Mouse (Mus musculus) midbrain, embryonic 11.5 days (tissue): ENCODE data around the gene Olfr49. TPM values are rescaled to one million over a fixed set of nuclear protein-coding genes. Genes with fewer than 3 reads are reported as not detected.

Experiments used
- ATAC-seq: fragments of 200-750 bp; cut with Nextera tagmentation; 2 replicates; pipeline ENCODE4 v1.8.0; 2017; ENCODE audit warnings: moderate TSS enrichment, moderate library complexity; ENCODE audit not compliant: low FRiP score
- DNase-seq: peaks from one replicate; pipeline ENCODE4 v3.0.0; 2015; ENCODE audit warnings: low spot score; ENCODE audit errors: missing footprints
- H3K27ac ChIP-seq: fragments of 300-500 bp; sonication (generic); 2 replicates; pipeline ENCODE4 v1.5.1; 2014; ENCODE audit warnings: low read depth, low read length
- H3K27me3 ChIP-seq: fragments of 300-500 bp; sonication (generic); 2 replicates; pipeline ENCODE4 v1.6.1; 2014; ENCODE audit warnings: mild to moderate bottlenecking, low read length, moderate library complexity, mixed read lengths; ENCODE audit not compliant: control insufficient read depth, insufficient read depth
- H3K36me3 ChIP-seq: fragments of 300-500 bp; sonication (generic); 2 replicates; pipeline ENCODE4 v1.6.1; 2014; ENCODE audit warnings: mild to moderate bottlenecking, low read length, moderate library complexity, mixed read lengths; ENCODE audit not compliant: control insufficient read depth, insufficient read depth
- H3K4me1 ChIP-seq: fragments of 300-500 bp; sonication (generic); 2 replicates; pipeline ENCODE4 v1.6.1; 2014; ENCODE audit warnings: low read length; ENCODE audit not compliant: control insufficient read depth, insufficient read depth
- H3K4me2 ChIP-seq: fragments of 300-500 bp; sonication (generic); 2 replicates; pipeline ENCODE4 v1.6.1; 2014; ENCODE audit warnings: mild to moderate bottlenecking, moderate library complexity
- H3K4me3 ChIP-seq: fragments of 300-500 bp; sonication (generic); 2 replicates; pipeline ENCODE4 v1.5.1; 2014; ENCODE audit warnings: low read depth, low read length
- H3K9ac ChIP-seq: fragments of 300-500 bp; sonication (generic); 2 replicates; pipeline ENCODE4 v1.6.1; 2014; ENCODE audit warnings: low read length
- H3K9me3 ChIP-seq: fragments of 300-500 bp; sonication (generic); 2 replicates; pipeline ENCODE4 v1.6.1; 2016; ENCODE audit warnings: low read length; ENCODE audit not compliant: control insufficient read depth
- WGBS: fragments of 180-500 bp; shearing (Covaris S2); extraction: QIAGEN DNeasy Blood & Tissue Kit; methylation state at CpG from one replicate; pipeline ENCODE4 v1.1.7; 2014; 5-methylcytosine and 5-hydroxymethylcytosine counted together
- polyA plus RNA-seq: library from polyadenylated mRNA; unstranded; fragments of >200 nt; fragmentation: Nextera tagmentation; extraction: Ambion mirVana; gene quantifications from 2 replicates; pipeline ENCODE4 v1.2.1, GENCODE M21; 2014

Olfr49 gene
- not detected in 2 replicates for polyA plus RNA-seq

DNA sequence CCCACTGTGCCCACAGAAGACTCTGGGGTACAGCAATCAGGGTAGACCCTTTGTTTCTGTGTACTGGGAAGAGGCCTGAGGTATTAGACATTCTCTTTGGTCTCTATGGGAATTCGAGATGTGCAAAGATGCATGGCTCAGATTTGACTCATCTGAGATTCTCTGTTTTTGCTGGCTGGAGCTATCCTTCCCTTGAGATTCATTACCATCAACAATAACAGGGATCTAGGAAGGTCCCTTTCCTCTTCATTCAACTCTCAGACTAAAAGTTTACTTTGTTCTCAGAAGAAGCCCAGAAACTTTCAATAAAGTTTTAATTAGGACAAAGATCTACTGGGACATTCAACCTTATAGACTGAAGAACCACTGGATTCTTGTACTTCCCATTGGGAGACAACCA, at the start of gene Olfr49:
Gene Olfr49 (minus strand): TSS at position 101 of the 400 bp plus-strand sequence.
- Histone ChIP-seq H3K27me3 (no peaks in the 10 kb centered on the region), H3K4me1 (no peaks in the 10 kb centered on the region), H3K36me3 (no peaks in the 10 kb centered on the region), H3K4me2 (no peak within 1 kb of the TSS), H3K9ac (no peak within 1 kb of the TSS), H3K9me3 (no peaks in the 10 kb centered on the region), H3K27ac (no peak within 1 kb of the TSS), H3K4me3 (no peak within 1 kb of the TSS)
- no peak for ATAC-seq
- 77% methylated on average over 1 of the region's 1 CpGs for WGBS
- no peak for DNase-seq

DNA sequence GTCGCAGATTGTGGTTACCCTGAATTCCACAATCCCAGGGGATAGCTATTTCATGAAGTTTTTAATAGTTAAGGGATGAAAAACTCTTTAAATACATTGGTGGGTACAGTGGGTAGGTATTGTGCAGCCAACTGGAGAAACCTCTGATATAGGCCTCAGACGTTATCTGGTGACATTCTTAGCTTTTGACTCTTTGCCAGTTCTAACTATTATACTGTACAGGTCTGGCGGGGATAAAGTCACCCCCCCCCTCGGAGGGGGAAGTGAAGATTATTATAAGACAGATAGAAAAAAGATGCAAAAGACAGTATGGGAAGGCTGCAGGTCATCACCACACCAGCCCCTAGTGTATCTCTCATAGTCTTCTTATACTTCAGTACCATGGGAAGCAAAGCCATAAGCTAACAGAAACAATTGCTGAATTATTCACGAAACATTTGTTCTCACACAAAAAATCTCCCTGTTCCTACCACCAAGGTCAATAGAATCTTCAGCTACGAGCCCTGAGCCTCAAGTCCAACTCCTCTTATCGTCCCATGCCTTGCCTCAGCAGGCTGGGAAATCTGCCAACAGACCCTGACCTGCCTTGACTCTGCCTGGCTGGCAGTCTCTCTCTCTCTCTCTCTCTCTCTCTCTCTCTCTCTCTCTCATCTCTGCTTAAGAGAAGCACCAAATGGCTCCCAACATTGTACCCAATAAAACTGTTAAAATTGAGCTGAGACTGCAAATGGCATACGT, 48.9 kb upstream of the Olfr49 start:
- ATAC-seq, result no peak
- Histone ChIP-seq H3K9me3 (no peaks in the 10 kb centered on the region), H3K4me2 (no peak overlapping the region), H3K27me3 (no peaks in the 10 kb centered on the region), H3K36me3 (no peaks in the 10 kb centered on the region), H3K4me1 (no peaks in the 10 kb centered on the region), H3K4me3 (no peak overlapping the region), H3K9ac (no peak overlapping the region), H3K27ac (no peak overlapping the region)
- DNase-seq, result no peak
- WGBS, result 85% methylated on average over 8 of the region's 8 CpGs

DNA sequence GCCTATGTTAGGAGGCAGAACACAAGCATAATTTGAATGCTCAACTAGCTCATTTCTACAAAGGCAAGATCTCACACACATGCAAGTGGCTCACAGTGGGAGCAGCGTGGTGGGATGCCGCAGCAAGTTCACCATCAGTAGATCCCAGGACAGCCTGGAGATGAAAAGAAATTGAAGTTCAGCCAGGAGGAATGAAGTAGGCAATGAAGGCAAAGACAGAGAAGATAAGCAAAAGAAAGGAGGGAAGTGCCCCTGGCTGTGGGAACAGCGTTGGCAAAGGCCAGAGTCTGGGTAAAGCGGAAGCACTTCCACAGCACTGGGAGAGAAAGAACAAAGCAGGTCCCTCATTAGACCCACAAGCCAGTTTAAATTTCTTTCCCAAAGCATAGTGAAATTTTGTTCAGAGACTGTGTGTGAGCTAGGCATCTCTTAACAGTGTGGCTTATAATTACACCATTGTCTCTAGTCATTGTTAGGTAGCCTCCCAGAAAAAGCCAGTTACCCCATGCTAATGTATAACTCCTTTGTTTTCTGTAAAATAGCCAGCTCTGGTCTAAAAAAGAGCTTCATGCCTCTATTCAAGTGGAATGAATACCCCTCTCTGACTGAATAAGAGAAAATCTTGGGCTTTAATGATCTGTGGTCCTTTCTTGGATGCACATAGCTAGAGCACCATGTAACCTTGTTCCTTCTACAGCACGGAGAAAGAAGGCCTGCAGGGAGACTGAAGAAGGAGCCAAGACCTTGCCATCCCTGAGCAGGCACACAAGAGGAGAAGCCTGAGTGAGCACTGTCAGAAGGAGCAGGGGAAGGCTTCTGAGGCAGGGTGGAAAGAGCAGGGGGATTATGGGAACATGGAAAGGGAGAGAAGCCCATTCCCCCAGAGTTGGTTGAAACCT, 47.7 kb upstream of the Olfr49 start:
- H3K9me3 ChIP-seq, result no peaks in the 10 kb centered on the region
- no peak overlapping the region for H3K4me2 ChIP-seq
- no peak overlapping the region; the same call in 1 of the 2 replicates for H3K27ac ChIP-seq
- 61% methylated on average over 5 of the region's 5 CpGs for WGBS
- ATAC-seq (peak; percentile 67; the same call in 1 of the 2 replicates), DNase-seq (no peak)
- no peaks in the 10 kb centered on the region for H3K27me3 ChIP-seq
- no peak overlapping the region for H3K4me3 ChIP-seq
- no peaks in the 10 kb centered on the region for H3K4me1 ChIP-seq
- no peak overlapping the region for H3K9ac ChIP-seq
- H3K36me3 ChIP-seq, result no peaks in the 10 kb centered on the region

DNA sequence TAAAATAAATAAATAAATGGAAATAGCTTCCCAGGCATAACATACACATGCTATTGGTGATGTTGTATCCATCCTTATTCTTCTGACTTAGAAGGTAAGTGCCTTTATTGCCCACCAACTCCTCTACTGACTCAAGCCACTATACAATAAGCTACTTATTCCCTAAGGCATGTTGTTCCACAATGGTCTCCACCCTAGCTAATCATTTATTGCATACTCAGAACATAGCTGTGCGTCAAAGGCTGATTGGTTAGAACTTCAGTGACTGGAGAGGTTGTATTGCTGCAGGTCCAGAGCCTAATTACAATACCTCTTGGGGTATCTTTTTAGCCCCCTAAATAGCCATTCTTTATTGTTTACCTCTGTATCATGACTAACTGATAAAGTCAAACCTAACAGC, 46.4 kb upstream of the Olfr49 start:
- Histone ChIP-seq H3K4me1 (no peaks in the 10 kb centered on the region), H3K4me2 (no peak overlapping the region), H3K4me3 (no peak overlapping the region), H3K36me3 (no peaks in the 10 kb centered on the region), H3K9ac (no peak overlapping the region), H3K27ac (no peak overlapping the region), H3K9me3 (no peaks in the 10 kb centered on the region), H3K27me3 (no peaks in the 10 kb centered on the region)
- DNase-seq (no peak), ATAC-seq (no peak)
- WGBS, result 93% methylated on average over 1 of the region's 1 CpGs

DNA sequence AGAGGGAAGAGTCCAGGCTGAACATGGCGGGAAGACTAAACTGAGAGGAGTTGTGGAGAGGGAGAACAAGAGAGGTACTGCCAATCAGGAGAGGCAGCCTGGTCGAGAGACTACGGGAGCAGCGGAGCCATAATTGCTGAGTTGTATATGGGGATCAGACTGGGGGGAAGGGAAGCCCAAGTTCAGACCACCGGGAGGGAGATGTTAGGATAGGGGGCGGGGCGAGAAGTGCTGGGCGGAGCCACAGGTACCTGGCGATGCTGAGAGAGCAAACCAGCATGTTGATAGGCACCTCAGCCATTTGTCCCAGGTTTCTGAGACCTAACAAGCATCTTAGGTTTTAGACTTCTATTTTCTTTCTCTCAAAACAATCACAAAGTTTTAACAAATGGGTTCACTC, 44.5 kb upstream of the Olfr49 start:
- Histone ChIP-seq H3K9me3 (no peaks in the 10 kb centered on the region), H3K36me3 (no peaks in the 10 kb centered on the region), H3K27me3 (no peaks in the 10 kb centered on the region), H3K4me3 (no peak overlapping the region), H3K4me2 (no peak overlapping the region), H3K9ac (no peak overlapping the region), H3K27ac (no peak overlapping the region), H3K4me1 (no peaks in the 10 kb centered on the region)
- ATAC-seq (no peak), DNase-seq (no peak)
- 59% methylated on average over 9 of the region's 9 CpGs for WGBS

DNA sequence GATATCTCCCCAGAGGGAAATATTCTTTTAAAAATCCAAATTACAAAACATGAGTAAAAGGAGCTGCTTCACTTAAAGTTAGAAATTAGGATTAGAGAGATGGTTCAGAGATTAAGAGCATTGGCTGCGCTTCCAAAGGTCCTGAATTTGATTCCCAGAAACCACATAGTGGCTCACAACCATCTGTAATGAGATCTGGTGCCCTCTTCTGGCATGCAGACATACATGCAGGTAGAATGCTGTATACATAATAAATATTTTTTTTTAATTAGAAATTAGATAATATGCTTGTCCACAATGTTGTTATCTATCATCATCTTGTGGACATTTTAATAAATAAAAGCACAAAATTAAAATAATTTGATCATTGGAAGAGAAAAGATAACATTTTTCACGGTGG, 43.8 kb upstream of the Olfr49 start:
- Histone ChIP-seq H3K9ac (no peak overlapping the region), H3K9me3 (no peaks in the 10 kb centered on the region), H3K27ac (no peak overlapping the region), H3K4me1 (no peaks in the 10 kb centered on the region), H3K4me2 (no peak overlapping the region), H3K27me3 (no peaks in the 10 kb centered on the region), H3K4me3 (no peak overlapping the region), H3K36me3 (no peaks in the 10 kb centered on the region)
- no peak for ATAC-seq
- WGBS, result 81% methylated on average over 2 of the region's 2 CpGs
- no peak for DNase-seq

DNA sequence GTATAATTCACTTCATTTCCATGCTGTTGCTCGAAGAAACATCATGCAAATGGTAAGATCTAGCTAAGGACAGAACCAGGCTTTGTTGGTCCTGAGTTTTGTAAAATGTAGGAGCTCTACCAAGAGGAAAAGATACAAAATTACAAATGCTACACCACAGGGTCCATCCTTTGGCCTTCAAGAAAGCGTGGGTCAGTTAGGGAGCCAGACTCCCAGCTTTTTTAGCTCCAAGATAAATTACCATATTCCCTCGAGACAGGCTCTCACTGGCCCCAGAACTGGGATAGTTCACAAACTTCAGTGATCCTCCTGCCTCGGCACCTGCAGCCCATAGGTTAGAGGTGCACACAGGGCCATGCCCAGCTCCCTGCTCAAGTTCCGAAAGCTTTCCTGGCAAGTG, 39.7 kb upstream of the Olfr49 start:
- Histone ChIP-seq H3K4me2 (no peak overlapping the region), H3K27ac (no peak overlapping the region), H3K4me1 (no peaks in the 10 kb centered on the region), H3K9me3 (no peaks in the 10 kb centered on the region), H3K4me3 (no peak overlapping the region), H3K9ac (no peak overlapping the region), H3K36me3 (no peaks in the 10 kb centered on the region), H3K27me3 (no peaks in the 10 kb centered on the region)
- ATAC-seq, result no peak
- no peak for DNase-seq
- WGBS, result 85% methylated on average over 5 of the region's 5 CpGs

DNA sequence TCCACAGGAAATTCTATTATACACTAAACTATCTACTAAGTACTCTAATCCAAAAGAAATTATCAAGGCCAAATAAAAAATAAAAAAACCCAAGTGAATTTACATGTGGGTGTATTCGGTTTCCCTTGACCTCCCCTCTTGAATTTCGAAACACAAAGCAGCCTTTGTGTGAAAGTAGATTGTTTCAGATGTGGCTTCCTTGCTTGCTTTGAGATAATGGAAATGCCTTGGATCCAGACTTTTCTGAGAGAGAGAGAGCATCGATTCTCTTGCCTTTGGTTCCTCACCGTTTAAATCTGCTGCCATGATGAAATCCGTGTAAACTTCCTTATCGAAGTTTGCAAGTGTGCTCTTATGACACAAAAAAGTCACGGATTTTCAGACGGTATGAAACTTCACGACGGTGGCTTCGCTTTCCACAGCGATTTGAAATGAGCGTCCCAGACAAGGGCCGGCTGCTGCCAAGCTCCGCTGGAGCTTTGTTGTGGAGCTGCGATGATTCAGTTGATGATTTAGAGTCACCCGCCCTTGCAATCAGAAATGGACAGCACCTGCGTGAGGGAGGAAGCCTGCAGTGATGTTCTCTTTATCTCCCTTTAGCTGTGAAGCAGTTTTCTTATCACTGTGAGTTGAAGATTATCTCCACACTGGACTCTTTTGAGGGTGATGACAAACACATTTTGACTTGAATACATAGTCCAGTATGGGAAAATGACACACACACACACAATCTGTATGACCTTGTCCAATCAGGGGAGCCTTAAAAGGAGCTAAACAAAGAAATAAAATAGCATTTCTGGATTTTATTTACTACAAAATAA, 37.0 kb upstream of the Olfr49 start:
- no peaks in the 10 kb centered on the region for H3K27me3 ChIP-seq
- no peaks in the 10 kb centered on the region for H3K4me1 ChIP-seq
- H3K9ac ChIP-seq, result no peak overlapping the region
- no peak overlapping the region for H3K27ac ChIP-seq
- DNase-seq (no peak), ATAC-seq (no peak)
- no peaks in the 10 kb centered on the region for H3K9me3 ChIP-seq
- 69% methylated on average over 18 of the region's 18 CpGs for WGBS
- no peak overlapping the region for H3K4me2 ChIP-seq
- H3K36me3 ChIP-seq, result no peaks in the 10 kb centered on the region
- no peak overlapping the region for H3K4me3 ChIP-seq
